Mouse (Mus musculus): ENCODE data around the gene Gm3043. TPM values are rescaled to one million over a fixed set of nuclear protein-coding genes. Genes with fewer than 3 reads are reported as not detected.

The Gm3043 gene
- not detected for total RNA-seq (2023)

DNA sequence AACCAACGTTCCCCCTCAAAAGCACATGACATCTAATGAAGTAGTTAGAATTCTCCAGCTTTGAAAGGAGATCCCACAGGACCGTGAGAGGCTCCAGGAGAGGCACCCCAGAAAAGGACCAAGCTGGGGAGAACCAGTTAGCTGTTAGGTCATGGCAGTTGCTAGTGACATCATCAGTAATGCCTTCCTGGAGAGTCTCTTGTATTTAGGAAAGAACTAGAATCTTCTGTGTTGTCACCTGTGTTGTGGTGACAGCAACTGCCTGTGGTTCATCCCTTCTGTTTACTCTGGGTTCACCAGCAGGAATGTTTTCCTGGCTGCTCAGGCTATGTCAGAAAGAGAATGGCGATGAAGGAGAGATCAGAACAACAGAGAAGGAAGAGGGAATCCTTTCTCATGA is at the start of gene Gm3043:
TSS of gene Gm3043 (plus strand) at position 301 of the 400 bp plus-strand sequence.

DNA sequence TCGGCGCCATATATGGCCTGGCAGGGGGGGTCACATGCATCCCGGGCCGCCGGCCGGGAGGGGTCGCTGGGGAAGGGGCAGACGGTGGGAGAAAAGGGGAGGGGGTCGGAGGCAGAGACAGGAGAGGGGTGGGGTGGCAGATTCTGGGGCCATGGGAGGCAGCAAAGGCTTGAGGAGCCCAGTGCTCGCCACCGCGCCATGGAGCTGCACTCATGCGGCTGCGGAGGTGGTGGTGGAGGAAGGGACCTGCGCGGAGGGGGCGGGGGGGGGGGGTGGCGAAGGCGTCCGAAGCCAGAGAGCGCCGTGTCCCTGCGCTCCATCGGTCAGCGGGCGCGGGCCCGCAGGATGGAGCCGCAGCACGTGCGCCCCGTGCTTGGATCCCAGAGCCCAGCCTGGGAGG is 36.9 kb upstream of the Gm3043 start, which contains the start of gene Gm3020:
TSS of gene Gm3020 (plus strand) at position 301 of the 400 bp plus-strand sequence.

Other genes with a start within 250 kb of the Gm3043 start
- gene Gm10408, start 239.4 kb upstream of the Gm3043 start, total RNA-seq (2023): not detected
- gene Gm3012, start 54.3 kb upstream of the Gm3043 start, total RNA-seq (2023): not detected
- gene Gm3020, start 36.8 kb upstream of the Gm3043 start, total RNA-seq (2023): not detected
- not detected for gene Gm3002, start 121.3 kb downstream of the Gm3043 start, total RNA-seq (2023)
- not detected for gene Gm3033, start 157.5 kb downstream of the Gm3043 start, total RNA-seq (2023)
- gene Gm2916, start 195.4 kb downstream of the Gm3043 start, total RNA-seq (2023): not detected
- gene Gm3029, start 243.0 kb downstream of the Gm3043 start, total RNA-seq (2023): not detected